Mouse (Mus musculus): ENCODE measurements at regions not wholly inside any gene's neighbourhood (a gene's known extent, or its start where the extent isn't known, plus 50 kb on each side); places are given as distances from the start of the nearest gene placed in this dataset.

- no peak overlapping the region for H3K4me3 ChIP-seq
- H3K4me1 ChIP-seq (replicated peaks): no peaks in the 10 kb centered on the region
- no peaks in the 10 kb centered on the region for H3K27me3 ChIP-seq
- H3K4me2 ChIP-seq: no peak overlapping the region
- WGBS: 94% methylated on average over 15 of the region's 15 CpGs
- ATAC-seq (ENCODE audit: low FRiP score): no peak
- H3K9me3 ChIP-seq: no peaks in the 10 kb centered on the region
- no peak overlapping the region for H3K9ac ChIP-seq
- no peak overlapping the region for H3K27ac ChIP-seq
- no peaks in the 10 kb centered on the region for H3K36me3 ChIP-seq
Observed at GRCm38 (mm10) chr15:96778321-96778926, 78.9 kb upstream of the Slc38a2 start.

- Histone ChIP-seq H3K9ac (no peak overlapping the region), H3K27me3 (no peaks in the 10 kb centered on the region), H3K4me1 (replicated peaks) (no peaks in the 10 kb centered on the region), H3K27ac (no peak overlapping the region), H3K9me3 (no peaks in the 10 kb centered on the region), H3K4me2 (no peak overlapping the region), H3K4me3 (no peak overlapping the region), H3K36me3 (no peaks in the 10 kb centered on the region)
- WGBS: 76% methylated on average over 9 of the region's 9 CpGs
- no peak for ATAC-seq (ENCODE audit: low FRiP score)
Observed at GRCm38 (mm10) chr15:96776476-96777075, 77.0 kb upstream of the Slc38a2 start.

DNA sequence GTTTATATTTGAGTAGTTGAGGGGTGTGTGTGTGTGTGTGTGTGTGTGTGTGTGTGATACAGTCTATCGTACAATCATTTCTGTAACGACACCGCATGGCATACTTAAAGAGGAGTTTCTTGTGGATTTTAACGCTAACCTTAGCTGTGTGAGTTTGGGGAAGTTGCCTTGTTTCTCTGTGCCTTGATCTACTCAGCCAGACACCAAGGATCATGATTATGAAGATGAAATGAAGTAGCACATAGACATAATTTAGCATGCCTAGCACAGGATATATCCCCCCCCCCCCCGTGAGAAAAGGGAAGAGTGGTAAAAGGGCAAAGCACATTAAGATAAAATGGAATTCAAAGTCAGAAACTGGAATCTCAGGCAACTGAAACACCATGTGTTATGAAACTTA, 75.6 kb upstream of the Slc38a2 start:
- H3K36me3 ChIP-seq: no peaks in the 10 kb centered on the region
- 86% methylated on average over 5 of the region's 5 CpGs for WGBS
- H3K27ac ChIP-seq: no peak overlapping the region
- no peaks in the 10 kb centered on the region for H3K4me1 ChIP-seq (replicated peaks)
- H3K9me3 ChIP-seq: no peaks in the 10 kb centered on the region
- no peak overlapping the region for H3K9ac ChIP-seq
- no peak overlapping the region for H3K4me3 ChIP-seq
- no peaks in the 10 kb centered on the region for H3K27me3 ChIP-seq
- ATAC-seq (ENCODE audit: low FRiP score): no peak
- no peak overlapping the region for H3K4me2 ChIP-seq

DNA sequence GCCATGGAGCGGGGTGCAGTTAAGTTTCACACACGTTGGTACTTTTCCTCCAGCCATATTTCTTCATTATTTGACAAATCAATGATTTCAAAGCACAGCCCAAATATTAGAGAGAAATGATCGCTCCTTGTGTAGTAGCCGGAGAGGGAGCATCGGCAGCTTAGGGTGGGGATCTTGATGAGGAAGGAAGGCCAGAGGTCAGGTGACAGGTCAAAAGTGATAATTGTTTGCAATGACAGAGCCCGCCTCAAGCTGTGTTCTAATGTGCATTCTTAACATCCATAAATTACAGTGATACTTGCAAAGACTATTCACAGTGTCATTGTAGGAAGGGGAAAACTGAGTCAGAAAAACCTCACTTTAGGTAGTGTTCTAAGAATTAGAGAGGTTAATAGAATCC, 75.1 kb upstream of the Slc38a2 start:
- Histone ChIP-seq H3K9me3 (no peaks in the 10 kb centered on the region), H3K9ac (no peak overlapping the region), H3K4me1 (replicated peaks) (no peaks in the 10 kb centered on the region), H3K4me2 (no peak overlapping the region), H3K4me3 (no peak overlapping the region), H3K27me3 (no peaks in the 10 kb centered on the region), H3K27ac (no peak overlapping the region), H3K36me3 (no peaks in the 10 kb centered on the region)
- no peak for ATAC-seq (ENCODE audit: low FRiP score)
- WGBS: 45% methylated on average over 6 of the region's 6 CpGs

- no peak overlapping the region for H3K9ac ChIP-seq
- 74% methylated on average over 1 of the region's 1 CpGs for WGBS
- H3K27ac ChIP-seq: 0 out of 2 replicates have a peak overlapping the region, but pooled peaks have one; percentile 23
Observed at GRCm38 (mm10) chr15:96773656-96774055, 74.1 kb upstream of the Slc38a2 start.

GRCm38 (mm10) chr15:96772701-96773100, 73.2 kb upstream of the Slc38a2 start:
- Histone ChIP-seq H3K4me1 (replicated peaks) (0 out of 2 replicates have a peak, but pooled peaks cover 2% of the 10 kb centered on the region), H3K4me2 (no peak overlapping the region), H3K9ac (no peak overlapping the region), H3K9me3 (no peaks in the 10 kb centered on the region), H3K27ac (no peak overlapping the region), H3K4me3 (no peak overlapping the region), H3K27me3 (no peaks in the 10 kb centered on the region), H3K36me3 (no peaks in the 10 kb centered on the region)
- 87% methylated on average over 8 of the region's 8 CpGs for WGBS
- ATAC-seq (ENCODE audit: low FRiP score): no peak

More at GRCm38 (mm10) chr15:96773656-96774055, 74.1 kb upstream of the Slc38a2 start:
- H3K4me3 ChIP-seq: no peak overlapping the region
- H3K4me1 ChIP-seq (replicated peaks): 0 out of 2 replicates have a peak, but pooled peaks cover 1% of the 10 kb centered on the region
- H3K36me3 ChIP-seq: no peaks in the 10 kb centered on the region
- ATAC-seq (ENCODE audit: low FRiP score): no peak
- no peak overlapping the region for H3K4me2 ChIP-seq
- no peaks in the 10 kb centered on the region for H3K9me3 ChIP-seq
- H3K27me3 ChIP-seq: no peaks in the 10 kb centered on the region

DNA sequence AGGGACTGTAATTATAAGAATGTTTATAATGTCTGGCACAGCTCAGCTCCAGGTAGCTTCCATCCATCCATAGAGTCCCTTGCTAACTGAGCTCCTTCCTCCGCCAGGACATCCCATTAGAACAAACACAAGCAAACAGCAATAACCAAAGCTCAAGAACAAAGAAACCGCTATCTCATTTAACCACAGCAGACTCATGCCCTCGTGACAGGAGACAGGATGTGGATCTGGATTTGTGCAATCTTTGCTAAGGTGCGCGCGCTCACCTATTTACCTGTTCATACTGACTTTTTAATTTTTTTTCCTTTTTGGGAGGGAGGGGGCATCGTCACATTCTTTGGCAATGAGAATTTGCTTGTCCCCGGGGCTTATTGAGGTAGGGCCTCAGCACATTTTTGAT, 71.3 kb upstream of the Slc38a2 start:
- Histone ChIP-seq H3K27me3 (no peaks in the 10 kb centered on the region), H3K9ac (no peak overlapping the region), H3K36me3 (no peaks in the 10 kb centered on the region), H3K4me2 (no peak overlapping the region), H3K4me3 (no peak overlapping the region), H3K9me3 (no peaks in the 10 kb centered on the region), H3K27ac (no peak overlapping the region), H3K4me1 (replicated peaks) (0 out of 2 replicates have a peak, but pooled peaks cover 2% of the 10 kb centered on the region)
- 93% methylated on average over 8 of the region's 8 CpGs for WGBS
- ATAC-seq (ENCODE audit: low FRiP score): no peak

- H3K4me1 ChIP-seq (replicated peaks): 0 out of 2 replicates have a peak, but pooled peaks cover 2% of the 10 kb centered on the region
- no peaks in the 10 kb centered on the region for H3K9me3 ChIP-seq
- H3K9ac ChIP-seq: no peak overlapping the region
- H3K4me3 ChIP-seq: no peak overlapping the region
- 90% methylated on average over 7 of the region's 7 CpGs for WGBS
- no peaks in the 10 kb centered on the region for H3K27me3 ChIP-seq
- no peaks in the 10 kb centered on the region for H3K36me3 ChIP-seq
- H3K27ac ChIP-seq: no peak overlapping the region
- H3K4me2 ChIP-seq: no peak overlapping the region
- no peak for ATAC-seq (ENCODE audit: low FRiP score)
Observed at GRCm38 (mm10) chr15:96770299-96770698, 70.8 kb upstream of the Slc38a2 start.

- Histone ChIP-seq H3K27ac (no peak overlapping the region), H3K27me3 (no peaks in the 10 kb centered on the region), H3K9me3 (no peaks in the 10 kb centered on the region), H3K9ac (no peak overlapping the region), H3K36me3 (no peaks in the 10 kb centered on the region), H3K4me3 (no peak overlapping the region), H3K4me1 (replicated peaks) (0 out of 2 replicates have a peak, but pooled peaks cover 2% of the 10 kb centered on the region), H3K4me2 (no peak overlapping the region)
- WGBS: 86% methylated on average over 11 of the region's 11 CpGs
- no peak for ATAC-seq (ENCODE audit: low FRiP score)
Observed at GRCm38 (mm10) chr15:96769751-96770150, 70.2 kb upstream of the Slc38a2 start.

DNA sequence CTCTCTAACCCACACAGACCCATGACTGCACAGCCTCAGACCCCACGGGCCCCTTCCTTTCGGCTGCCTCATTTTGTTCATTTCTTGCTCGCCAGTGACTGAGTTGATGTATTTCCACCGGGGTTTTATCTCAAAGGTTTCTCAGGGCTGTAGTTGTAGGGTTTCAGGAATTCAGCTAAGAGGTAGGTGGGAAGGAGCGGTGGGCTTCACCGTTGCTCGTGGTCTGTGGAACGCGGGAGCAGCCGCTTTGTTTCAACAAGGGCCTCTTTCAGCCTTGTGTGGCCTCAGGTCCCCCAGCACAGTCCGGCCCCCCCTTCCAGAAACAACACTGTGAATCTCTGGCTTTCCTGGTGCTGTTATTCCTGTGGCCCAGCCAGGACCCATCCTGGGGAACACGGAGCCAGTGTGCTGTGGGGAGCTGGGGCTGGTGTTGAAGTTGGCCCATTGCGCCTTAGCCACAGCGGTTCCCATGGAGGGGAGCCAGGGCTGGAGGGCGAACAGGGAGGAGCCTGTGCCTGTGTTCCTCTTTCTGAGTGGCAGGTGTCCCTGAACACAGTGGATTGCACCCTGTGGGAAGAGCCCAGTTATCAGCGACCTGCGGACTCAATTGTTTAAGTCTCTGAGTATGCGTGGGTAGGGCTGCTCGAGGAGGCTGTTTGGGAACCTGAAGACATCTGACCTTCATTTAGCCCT, 68.9 kb upstream of the Slc38a2 start:
- no peaks in the 10 kb centered on the region for H3K9me3 ChIP-seq
- no peak overlapping the region for H3K4me3 ChIP-seq
- H3K36me3 ChIP-seq: no peaks in the 10 kb centered on the region
- no peak overlapping the region for H3K9ac ChIP-seq
- no peaks in the 10 kb centered on the region for H3K27me3 ChIP-seq
- H3K27ac ChIP-seq: no peak overlapping the region
- ATAC-seq (ENCODE audit: low FRiP score): no peak
- 75% methylated on average over 19 of the region's 19 CpGs for WGBS
- no peak overlapping the region for H3K4me2 ChIP-seq
- H3K4me1 ChIP-seq (replicated peaks): 0 out of 2 replicates have a peak, but pooled peaks cover 2% of the 10 kb centered on the region

- H3K27ac ChIP-seq: no peak overlapping the region
- H3K27me3 ChIP-seq: no peaks in the 10 kb centered on the region
- ATAC-seq (ENCODE audit: low FRiP score): no peak
- no peak overlapping the region for H3K9ac ChIP-seq
- 0 out of 2 replicates have a peak, but pooled peaks cover 2% of the 10 kb centered on the region for H3K4me1 ChIP-seq (replicated peaks)
- no peak overlapping the region for H3K4me2 ChIP-seq
- no peak overlapping the region for H3K4me3 ChIP-seq
- WGBS: 91% methylated on average over 5 of the region's 5 CpGs
- no peaks in the 10 kb centered on the region for H3K36me3 ChIP-seq
- H3K9me3 ChIP-seq: no peaks in the 10 kb centered on the region
Observed at GRCm38 (mm10) chr15:96767188-96767587, 67.7 kb upstream of the Slc38a2 start.

GRCm38 (mm10) chr15:96766238-96766637, 66.7 kb upstream of the Slc38a2 start:
- no peak for ATAC-seq (ENCODE audit: low FRiP score)
- Histone ChIP-seq H3K27me3 (no peaks in the 10 kb centered on the region), H3K27ac (no peak overlapping the region), H3K36me3 (no peaks in the 10 kb centered on the region), H3K4me3 (no peak overlapping the region), H3K4me1 (replicated peaks) (0 out of 2 replicates have a peak, but pooled peaks cover 2% of the 10 kb centered on the region), H3K4me2 (no peak overlapping the region), H3K9me3 (no peaks in the 10 kb centered on the region), H3K9ac (no peak overlapping the region)
- WGBS: 95% methylated on average over 9 of the region's 9 CpGs

All from hindbrain, embryonic 13.5 days (tissue).